Mouse (Mus musculus): Measurements from ENCODE around the gene Sync. TPM values are rescaled to one million over a fixed set of nuclear protein-coding genes. Genes with fewer than 3 reads are reported as not detected.

Sync gene
- total RNA-seq, 4 experiments from 2014 or later = 0.63 to 2.2 (median 1.1) TPM

GRCm38 (mm10) chr4:129357613-129358163, 70.3 kb downstream of the Sync start:
- DNase-seq (ENCODE audit: low spot score in 2 of 2) = no peak

Small RNAs within 50 kb of the gene (microRNA-seq; reads per million reads assigned to microRNA genes)
- gene Gm22994 = 0 to 0.25 reads per million in 2 experiments

Other genes with a start within 250 kb of the Sync start
- gene Rnf19b, start 229.3 kb upstream of the Sync start, total RNA-seq (2022) = 10 to 100 TPM; 38.6 to 49.5 (median 41.8) TPM
- not detected for gene Tmem54, start 182.1 kb upstream of the Sync start, total RNA-seq (2022)
- 1,000 to 10,000 TPM; 1,891 to 2,020 (median 1,922) TPM for gene Hpca, start 165.6 kb upstream of the Sync start, total RNA-seq (2022)
- 10 to 100 TPM; 65.6 to 77.6 (median 69.9) TPM for gene Fndc5, start 150.6 kb upstream of the Sync start, total RNA-seq (2022)
- gene S100pbp, start 97.9 kb upstream of the Sync start, total RNA-seq (2022) = 10 to 100 TPM; 33.2 to 41.3 (median 39.6) TPM
- 10 to 100 TPM; 85.5 to 91.6 (median 87.1) TPM for gene Yars, start 97.9 kb upstream of the Sync start, total RNA-seq (2022)
- 10 to 100 TPM; 10.1 to 12.6 (median 11.4) TPM for gene C77080, start 26.2 kb upstream of the Sync start, total RNA-seq (2022)
- gene Rbbp4, start 47.8 kb downstream of the Sync start, total RNA-seq (2022) = 100 to 1,000 TPM; 114 to 129 (median 116) TPM
- 10 to 100 TPM; 30.7 to 32.4 (median 31.6) TPM for gene Zbtb8os, start 48.1 kb downstream of the Sync start, total RNA-seq (2022)
- 1 to 10 TPM; 2.5 to 4.5 (median 2.9) TPM for gene Zbtb8a, start 90.5 kb downstream of the Sync start, total RNA-seq (2022)
- gene Zbtb8b, start 153.2 kb downstream of the Sync start, total RNA-seq (2022) = 1 to 10 TPM; 3.4 to 4.6 (median 4.0) TPM
- 10 to 100 TPM; 57.4 to 64.9 (median 62.5) TPM for gene Bsdc1, start 174.0 kb downstream of the Sync start, total RNA-seq (2022)
- under 1 TPM in 3 of 4 experiments, not detected in 1; 0.25 to 0.29 (median 0.25) TPM for gene Tssk3, start 203.4 kb downstream of the Sync start, total RNA-seq (2022)
- gene Fam229a, start 203.6 kb downstream of the Sync start, total RNA-seq (2022) = not detected
- gene Marcksl1, start 226.0 kb downstream of the Sync start, total RNA-seq (2022) = 10 to 100 TPM; 55.9 to 79.7 (median 68.7) TPM